Mouse (Mus musculus) skeletal muscle tissue, postnatal 0 days (tissue): ENCODE results near the gene Pomp. TPM values are rescaled to one million over a fixed set of nuclear protein-coding genes. Genes with fewer than 3 reads are reported as not detected.

Experiments
- polyA plus RNA-seq: library from polyadenylated mRNA; unstranded; fragments of >200 nt; fragmentation: Nextera tagmentation; extraction: Ambion mirVana; gene quantifications from 2 replicates; pipeline ENCODE4 v1.2.1, GENCODE M21; 2015

Pomp gene
- 281 and 315 TPM in 2 replicates for polyA plus RNA-seq

DNA sequence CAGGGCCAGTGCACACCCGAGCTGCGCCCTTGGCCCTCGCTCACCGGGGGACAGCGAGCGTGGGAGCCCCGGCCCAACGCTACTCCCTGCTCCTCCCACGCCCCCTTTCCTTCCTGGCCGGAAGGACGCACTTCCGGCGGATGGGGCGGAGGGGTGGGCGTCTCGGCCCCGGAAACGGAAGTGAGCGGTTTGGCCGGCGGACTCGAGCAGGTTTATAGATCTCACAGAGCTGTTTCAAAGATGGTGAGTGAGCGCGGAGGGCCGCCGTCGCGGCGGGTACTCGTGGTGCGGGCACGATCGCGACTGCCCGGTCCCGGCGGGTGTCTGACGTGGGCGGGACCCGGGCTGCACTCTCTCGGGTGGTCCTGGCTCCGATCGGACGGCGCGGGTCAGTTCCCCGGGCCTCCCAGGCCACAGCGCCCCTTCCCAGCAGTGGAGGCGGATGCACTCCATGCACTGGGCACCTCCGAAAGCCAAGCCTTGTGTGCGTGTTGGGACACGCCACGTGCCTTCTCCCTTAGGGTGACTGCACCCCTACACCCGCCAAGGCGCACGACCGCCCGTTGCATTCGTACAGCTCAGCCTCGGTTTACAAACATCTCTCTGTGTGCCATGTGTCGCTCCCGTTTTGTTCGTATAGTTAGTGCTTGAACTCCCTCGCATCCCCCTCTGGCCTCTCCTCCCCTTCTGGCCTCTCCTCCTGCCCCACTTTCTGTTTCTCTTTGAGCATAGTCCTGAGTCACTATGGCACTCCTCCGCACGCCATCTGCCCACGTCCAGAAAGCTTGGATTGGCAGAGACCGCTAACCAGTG lies at the start of gene Pomp:
Gene Pomp (plus strand): TSS at position 13 of the 813 bp plus-strand sequence.

DNA sequence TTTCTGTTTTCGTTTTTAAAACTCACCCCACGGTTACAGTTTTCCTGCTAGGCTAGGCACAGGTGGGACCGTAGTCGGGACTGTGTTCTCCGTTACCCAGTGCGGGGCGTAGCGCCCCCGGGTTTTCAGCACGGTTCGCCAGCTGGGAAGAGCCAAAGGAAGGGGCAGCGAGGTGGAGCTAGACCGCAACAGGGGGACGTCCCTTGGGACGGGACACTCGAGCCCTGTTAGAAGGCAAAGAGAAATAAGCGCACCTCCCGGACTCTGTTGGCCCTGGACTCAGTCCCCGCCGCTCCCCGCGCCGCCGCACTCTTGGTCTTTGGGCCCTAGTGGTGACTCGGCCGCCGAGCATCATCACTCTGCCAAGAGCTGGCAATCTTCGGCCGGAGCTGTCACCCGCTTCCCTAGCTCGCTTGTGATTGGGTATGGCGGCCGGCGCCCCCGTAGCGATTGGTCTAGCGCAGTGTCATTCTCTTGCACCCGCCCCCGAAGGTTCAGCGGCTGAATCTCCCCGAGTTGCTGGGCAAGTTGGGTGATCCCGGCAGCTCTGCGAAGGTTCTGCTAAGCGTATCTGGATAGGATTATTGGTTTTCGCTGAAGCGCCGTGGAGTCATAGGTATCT lies 34.3 kb downstream of the Pomp start, which contains the start of gene Slc46a3:
Gene Slc46a3 (minus strand): TSS at position 361 of the 622 bp plus-strand sequence.

Other genes starting within 250 kb of the Pomp start
- 7.6 and 8.7 TPM in 2 replicates for gene Flt1, start 134.4 kb upstream of the Pomp start, polyA plus RNA-seq
- gene Slc46a3, start 34.4 kb downstream of the Pomp start, polyA plus RNA-seq = 1.7 and 2.8 TPM in 2 replicates
- gene Mtus2, start 96.9 kb downstream of the Pomp start, polyA plus RNA-seq = 10.9 and 13.3 TPM in 2 replicates